Mouse (Mus musculus) lung, postnatal 14 days (tissue): ENCODE measurements around the gene Kcnmb2.

Source experiments
- DNase-seq: peaks from one replicate; pipeline ENCODE4 v3.0.0; 2021

Kcnmb2 gene

GRCm38 (mm10) chr3:31902504-31903330, at the start of gene Kcnmb2:
Kcnmb2 (plus strand) TSS chr3:31902507.
- DNase-seq, result no peak

- no peak for DNase-seq
Measured at GRCm38 (mm10) chr3:31863522-31863921, 38.8 kb upstream of the Kcnmb2 start.

- no peak for DNase-seq
Measured at GRCm38 (mm10) chr3:31864070-31864469, 38.2 kb upstream of the Kcnmb2 start.

GRCm38 (mm10) chr3:31871461-31871860, 30.8 kb upstream of the Kcnmb2 start:
- DNase-seq, result no peak

GRCm38 (mm10) chr3:31882621-31883131, 19.6 kb upstream of the Kcnmb2 start:
- DNase-seq, result no peak

GRCm38 (mm10) chr3:31892653-31893052, 9.7 kb upstream of the Kcnmb2 start:
- DNase-seq, result no peak

GRCm38 (mm10) chr3:31903506-31903905, 1.2 kb downstream of the Kcnmb2 start:
- DNase-seq, result no peak

- DNase-seq, result no peak
Measured at GRCm38 (mm10) chr3:31904156-31904555, 1.8 kb downstream of the Kcnmb2 start.

GRCm38 (mm10) chr3:31911168-31911567, 8.9 kb downstream of the Kcnmb2 start:
- DNase-seq, result no peak

GRCm38 (mm10) chr3:31911690-31912089, 9.4 kb downstream of the Kcnmb2 start:
- DNase-seq, result no peak

- DNase-seq, result no peak
Measured at GRCm38 (mm10) chr3:31928544-31928943, 26.2 kb downstream of the Kcnmb2 start.

GRCm38 (mm10) chr3:31934704-31935103, 32.4 kb downstream of the Kcnmb2 start:
- no peak for DNase-seq

- peak; percentile 40 for DNase-seq
Measured at GRCm38 (mm10) chr3:31941478-31941877, 39.2 kb downstream of the Kcnmb2 start.

GRCm38 (mm10) chr3:31954213-31954612, 51.9 kb downstream of the Kcnmb2 start:
- no peak for DNase-seq

- no peak for DNase-seq
Measured at GRCm38 (mm10) chr3:31955004-31955403, 52.7 kb downstream of the Kcnmb2 start.

GRCm38 (mm10) chr3:31959821-31960220, 57.5 kb downstream of the Kcnmb2 start:
- no peak for DNase-seq

GRCm38 (mm10) chr3:31961175-31961574, 58.9 kb downstream of the Kcnmb2 start:
- no peak for DNase-seq

- DNase-seq, result no peak
Measured at GRCm38 (mm10) chr3:31963076-31963475, 60.8 kb downstream of the Kcnmb2 start.

GRCm38 (mm10) chr3:31979661-31980060, 77.4 kb downstream of the Kcnmb2 start:
- no peak for DNase-seq

- DNase-seq, result no peak
Measured at GRCm38 (mm10) chr3:31982444-31982843, 80.1 kb downstream of the Kcnmb2 start.

- no peak for DNase-seq
Measured at GRCm38 (mm10) chr3:31985103-31985502, 82.8 kb downstream of the Kcnmb2 start.

GRCm38 (mm10) chr3:31991526-31992045, 89.3 kb downstream of the Kcnmb2 start:
- DNase-seq, result no peak

GRCm38 (mm10) chr3:32011566-32011965, 109.3 kb downstream of the Kcnmb2 start:
- DNase-seq, result no peak

GRCm38 (mm10) chr3:32012205-32012931, 110.1 kb downstream of the Kcnmb2 start:
- DNase-seq, result no peak
